Mouse (Mus musculus) ES-Bruce4 (cell line): ENCODE results near the gene Vangl1. TPM values are rescaled to one million over a fixed set of nuclear protein-coding genes. Genes with fewer than 3 reads are reported as not detected.
A peak's percentile ranks its signal among the peaks of the same experiment; 100 is the strongest.

Source experiments
- H3K27ac ChIP-seq: 2 replicates; pipeline ENCODE4 v1.5.1; 2012; ENCODE audit warnings: low read length, inconsistent platforms; ENCODE audit not compliant: insufficient read depth
- H3K27me3 ChIP-seq: 2 replicates; pipeline ENCODE4 v1.6.1; 2012; ENCODE audit warnings: mild to moderate bottlenecking, low read length, inconsistent platforms; ENCODE audit not compliant: control insufficient read depth, poor library complexity, insufficient read depth, severe bottlenecking
- H3K36me3 ChIP-seq: 2 replicates; pipeline ENCODE4 v1.6.1; 2012; ENCODE audit warnings: inconsistent platforms, mild to moderate bottlenecking, low read length, moderate library complexity; ENCODE audit not compliant: control insufficient read depth, poor library complexity, insufficient read depth, severe bottlenecking
- H3K4me1 ChIP-seq: one replicate; pipeline ENCODE4 v1.8.1; 2011; ENCODE audit warnings: low read length; ENCODE audit not compliant: control insufficient read depth, insufficient read depth
- H3K4me3 ChIP-seq: 2 replicates; pipeline ENCODE4 v1.5.1; 2011; ENCODE audit warnings: low read depth, mild to moderate bottlenecking, low read length
- H3K9ac ChIP-seq: 2 replicates; pipeline ENCODE4 v1.6.1; 2012; ENCODE audit warnings: low read depth, mild to moderate bottlenecking, inconsistent platforms; ENCODE audit not compliant: poor library complexity, severe bottlenecking
- H3K9me3 ChIP-seq: replicated peaks from 2 replicates; pipeline ENCODE4 v1.6.1; 2012; ENCODE audit warnings: mild to moderate bottlenecking, low read length, inconsistent platforms; ENCODE audit not compliant: control insufficient read depth, poor library complexity, insufficient read depth, severe bottlenecking
- CTCF ChIP-seq: IDR thresholded peaks from one replicate; pipeline ENCODE4 v1.8.1; 2011; ENCODE audit warnings: low read depth, low read length
- EP300 ChIP-seq: IDR thresholded peaks from 2 replicates; pipeline ENCODE4 v1.6.1; 2011; ENCODE audit warnings: low read depth, low read length; ENCODE audit not compliant: insufficient read depth
- POLR2A ChIP-seq: IDR thresholded peaks from one replicate; pipeline ENCODE4 v1.8.1; 2011; ENCODE audit warnings: low read length; ENCODE audit not compliant: insufficient read depth
- polyA plus RNA-seq: library from polyadenylated mRNA; stranded (reverse); fragments of >200 nt; gene quantifications from 2 replicates; pipeline ENCODE4 v1.2.4, GENCODE M21; 2011; ENCODE audit warnings: low read depth; ENCODE audit not compliant: missing spikeins, insufficient read depth, insufficient read length

Vangl1 gene
- polyA plus RNA-seq, 1 experiment = 85.8 TPM

DNA sequence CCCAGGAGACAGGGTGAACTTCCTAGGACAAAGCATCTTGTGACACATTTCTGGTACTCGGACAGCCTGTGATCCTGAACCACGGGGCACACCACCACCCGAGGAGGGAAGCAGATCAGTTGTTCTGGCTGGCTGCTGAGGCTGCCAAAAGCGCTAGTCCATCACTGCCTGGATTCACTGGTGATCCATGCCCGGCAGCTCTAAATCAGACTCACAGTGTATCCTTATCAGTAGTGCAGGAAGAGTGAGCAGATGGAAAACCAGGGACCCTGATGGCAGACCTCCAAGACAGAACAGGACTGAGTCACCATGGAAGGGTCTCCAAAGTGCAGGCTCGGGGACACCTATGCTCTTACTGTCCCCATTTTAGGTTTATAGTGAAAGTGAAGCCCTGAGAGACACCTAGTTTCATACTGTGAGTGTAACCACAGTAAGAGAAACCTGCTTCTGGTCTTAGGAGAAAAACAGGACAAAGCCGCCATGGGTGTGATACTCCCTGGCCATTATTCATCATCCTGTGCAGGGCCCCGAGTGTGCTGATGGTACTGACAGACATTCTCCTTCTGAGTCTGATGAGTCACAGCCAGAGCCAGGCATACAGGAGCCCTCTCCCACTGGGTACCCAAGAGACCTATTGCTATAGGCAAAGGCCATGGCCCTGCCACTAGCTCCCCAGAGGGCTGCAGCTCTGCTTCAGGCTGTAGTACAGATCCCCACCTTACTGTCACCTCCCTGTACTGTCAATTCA lies 30.2 kb downstream of the Vangl1 start:
- Histone ChIP-seq H3K36me3 (no peaks in the 10 kb centered on the region), H3K27ac (no peak overlapping the region), H3K9ac (no peak overlapping the region), H3K4me3 (no peak overlapping the region), H3K27me3 (no peaks in the 10 kb centered on the region), H3K4me1 (no peaks in the 10 kb centered on the region), H3K9me3 (no peaks in the 10 kb centered on the region)
- TF ChIP-seq EP300 (no peak), POLR2A (no peak), CTCF (no peak)

DNA sequence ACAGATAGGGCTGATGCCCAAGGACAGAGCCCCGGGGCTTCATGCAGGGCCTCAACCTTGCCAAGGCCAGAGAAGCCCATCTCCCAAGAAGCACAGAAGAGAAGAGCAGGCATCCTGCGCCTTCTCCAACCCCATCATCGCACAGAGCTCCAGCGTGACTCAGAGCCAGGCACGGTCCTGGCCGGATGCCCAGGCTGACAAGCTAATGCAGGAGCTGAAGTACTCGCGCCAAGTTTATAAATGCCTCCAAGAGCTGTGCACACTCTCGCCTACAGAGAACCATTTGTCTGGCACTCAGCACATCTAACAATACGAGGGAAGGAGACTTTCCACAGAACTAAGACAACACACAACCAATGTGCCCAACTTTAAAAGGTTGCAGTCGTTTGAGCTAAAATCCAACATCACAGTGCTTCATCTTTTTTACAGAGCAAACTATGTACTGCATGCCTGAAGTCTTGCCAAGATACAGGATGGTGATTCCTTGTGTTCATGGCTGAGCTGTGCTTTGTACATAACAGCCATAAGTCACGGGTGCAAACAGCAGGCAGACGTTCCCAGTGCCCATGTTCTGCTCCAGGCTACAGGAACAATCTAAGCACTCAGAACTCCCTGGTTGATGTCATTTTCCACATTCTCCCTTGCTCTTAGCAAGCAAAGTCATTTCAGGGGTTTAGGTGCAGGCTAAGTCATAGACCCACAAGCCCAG lies 35.1 kb downstream of the Vangl1 start:
- no peaks in the 10 kb centered on the region for H3K27me3 ChIP-seq
- H3K9ac ChIP-seq = no peak overlapping the region
- H3K4me1 ChIP-seq = peaks cover 3% of the 10 kb centered on the region
- H3K4me3 ChIP-seq = no peak overlapping the region
- TF ChIP-seq EP300 (no peak), CTCF (no peak), POLR2A (no peak)
- H3K27ac ChIP-seq = peak overlapping the region; percentile 18; the same call in 1 of the 2 replicates
- H3K9me3 ChIP-seq = no peaks in the 10 kb centered on the region
- no peaks in the 10 kb centered on the region for H3K36me3 ChIP-seq

DNA sequence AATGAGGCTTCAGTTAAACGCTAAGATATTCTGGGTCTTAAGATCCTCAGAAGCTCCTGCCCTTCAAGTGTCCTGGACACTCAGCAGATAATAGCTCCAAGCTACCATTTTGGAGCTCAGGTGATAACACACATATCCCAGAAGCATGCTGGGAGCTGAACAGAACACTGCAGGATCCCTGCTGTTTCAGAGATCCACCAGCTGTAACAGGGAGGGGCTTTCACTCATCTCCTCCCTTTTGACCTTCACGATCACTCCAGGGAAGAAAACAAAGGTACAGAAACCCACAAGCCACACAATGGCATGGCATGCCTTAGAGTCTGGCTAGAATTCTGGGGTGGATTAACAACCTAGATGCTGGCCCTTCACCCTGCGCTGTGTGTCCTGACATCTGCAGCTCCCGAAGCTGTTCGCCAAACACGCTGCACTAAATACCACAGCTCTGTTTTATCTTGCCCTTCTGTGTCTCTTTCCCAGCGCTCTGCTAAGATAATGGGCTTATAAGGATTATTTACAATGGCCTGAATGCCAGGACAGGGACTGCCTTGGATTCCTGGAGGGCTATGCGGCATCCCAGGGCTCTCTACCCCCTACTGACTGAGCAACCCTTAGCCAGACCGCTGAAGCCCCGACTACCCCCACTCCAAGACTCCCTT lies 36.8 kb downstream of the Vangl1 start:
- TF ChIP-seq EP300 = peak; percentile 96
- TF ChIP-seq CTCF = no peak
- Histone ChIP-seq H3K27ac (peak overlapping the region; percentile 100), H3K9me3 (no peaks in the 10 kb centered on the region), H3K36me3 (peaks cover 8% of the 10 kb centered on the region), H3K27me3 (no peaks in the 10 kb centered on the region), H3K9ac (peak overlapping the region; percentile 75), H3K4me3 (peak overlapping the region; percentile 36; the same call in 1 of the 2 replicates), H3K4me1 (peaks cover 5% of the 10 kb centered on the region)

- peaks cover 10% of the 10 kb centered on the region for H3K36me3 ChIP-seq
- peak overlapping the region; percentile 100 for H3K27ac ChIP-seq
- no peaks in the 10 kb centered on the region for H3K27me3 ChIP-seq
- H3K4me1 ChIP-seq = peaks cover 5% of the 10 kb centered on the region
- peak overlapping the region; percentile 52 for H3K4me3 ChIP-seq
- H3K9ac ChIP-seq = peak overlapping the region; percentile 75
- TF ChIP-seq POLR2A = no peak
- no peak for TF ChIP-seq CTCF
- TF ChIP-seq EP300 = no peak
- H3K9me3 ChIP-seq = no peaks in the 10 kb centered on the region
Observed at GRCm38 (mm10) chr3:102166794-102167193, 37.7 kb downstream of the Vangl1 start.

- Histone ChIP-seq H3K36me3 (peaks cover 16% of the 10 kb centered on the region), H3K9ac (peak overlapping the region; percentile 75), H3K27ac (peak overlapping the region; percentile 100), H3K4me3 (peak overlapping the region; percentile 73), H3K9me3 (no peaks in the 10 kb centered on the region), H3K4me1 (peaks cover 5% of the 10 kb centered on the region), H3K27me3 (no peaks in the 10 kb centered on the region)
- peak; percentile 51; the same call in 1 of the 2 replicates for TF ChIP-seq EP300
- TF ChIP-seq POLR2A = no peak
Observed at GRCm38 (mm10) chr3:102166287-102166620, 38.2 kb downstream of the Vangl1 start.
